11 mouse cellular contexts compared by ENCODE assay signal in the genomic region with DNA sequence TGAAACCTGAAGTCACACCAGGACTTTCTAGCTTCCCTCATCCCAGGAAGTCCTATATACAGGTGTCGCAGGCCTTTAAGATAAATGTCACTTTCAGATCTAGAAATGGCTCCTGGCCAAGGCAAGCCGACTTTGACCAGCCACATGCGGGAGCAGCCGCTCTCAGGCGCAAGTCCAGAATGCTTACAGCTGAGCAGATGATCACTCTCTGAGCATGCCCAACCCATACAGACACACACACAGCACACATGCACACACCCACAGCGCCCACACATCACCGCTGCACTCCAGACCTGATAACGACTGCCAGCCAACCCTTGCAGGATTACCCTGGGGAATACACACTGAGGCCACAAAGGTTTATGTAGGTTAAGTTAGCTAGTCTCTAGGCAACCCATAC. TPM values are rescaled to one million over a fixed set of nuclear protein-coding genes. Genes with fewer than 3 reads are reported as not detected.
DNase-seq lines count a peak whose midpoint lies in the region; ATAC-seq and TF ChIP-seq lines count a peak whose summit lies in the region.
"Had no signal": no experiment of that assay in that cellular context is flagged by ENCODE, and none has a peak within 500 bp of the region (broad histone marks: within the 10 kb centered on the region; RNA-seq: fewer than 3 reads in every experiment).

No protein-coding gene starts in this region.

- DNase-seq in gastrocnemius, adult 8-10 months (ENCODE audit: low spot score in 2 of 2), result peak; percentile 21 to 44
- no peak for DNase-seq in gastrocnemius, postnatal 14 days
- peak; percentile 54 to 65 for DNase-seq in left cerebral cortex, postnatal 25 days (ENCODE audit: low spot score in 2 of 2)
- no peak for DNase-seq in left cerebral cortex, postnatal 4 days
- DNase-seq in kidney, postnatal 0 days (ENCODE audit: low spot score), result no peak
- DNase-seq in right cerebral cortex, postnatal 25 days, result peak; percentile 43
- DNase-seq in ovary, postnatal 36 days (ENCODE audit: low spot score), result no peak
- no peak for DNase-seq in spleen, adult 12 weeks (ENCODE audit: low spot score)
- DNase-seq: adrenal gland, postnatal 10 days; gastrocnemius, postnatal 10 days had no signal

- H3K36me3 ChIP-seq in kidney, postnatal 0 days (ENCODE audit: insufficient read depth, low read length), result peaks cover 49% of the 10 kb centered on the region

- no peak overlapping the region for H3K4me3 ChIP-seq in kidney, postnatal 0 days (replicated peaks; ENCODE audit: low read depth, low read length)

- 62% methylated on average over 8 of the region's 8 CpGs for WGBS in kidney, postnatal 0 days

- TF ChIP-seq CTCF in kidney, postnatal 0 days (IDR thresholded peaks at IDR 0.05; ENCODE audit: low read depth), result no peak

- no peak overlapping the region for H3K27ac ChIP-seq in kidney, postnatal 0 days

- peaks cover 14% of the 10 kb centered on the region; the same call in 1 of the 2 replicates for H3K4me1 ChIP-seq in kidney, postnatal 0 days (replicated peaks; ENCODE audit: insufficient read depth, low read length)

- H3K9me3 ChIP-seq in kidney, postnatal 0 days (replicated peaks; ENCODE audit: low read length), result no peaks in the 10 kb centered on the region

- no peak overlapping the region for H3K9ac ChIP-seq in kidney, postnatal 0 days (ENCODE audit: low read depth, low read length)

- 0 out of 2 replicates have a peak overlapping the region, but pooled peaks have one; percentile 10 for H3K4me2 ChIP-seq in kidney, postnatal 0 days (ENCODE audit: low read length)

- intact Hi-C loops in gastrocnemius, postnatal 14 days (cut with DNase I; ENCODE audit: low total_unique reads), result no loop called here
- intact Hi-C loops in left cerebral cortex, postnatal 25 days (cut with DNase I), result no loop called here
- intact Hi-C loops in left cerebral cortex, postnatal 4 days (cut with DNase I), result no loop called here

- no peaks in the 10 kb centered on the region for H3K27me3 ChIP-seq in kidney, postnatal 0 days (ENCODE audit: insufficient read depth, low read length)

- no peak for ATAC-seq in kidney, postnatal 0 days (replicated peaks; ENCODE audit: low FRiP score, low read depth)

RNA-seq across cellular contexts. Expression of a gene that starts 4.0 kb away (rescaled TPM):
- 1,000 to 10,000 TPM in 2 of 4 experiments, 100 to 1,000 TPM in 2; 941 to 1,057 (median 993) TPM for total RNA-seq in gastrocnemius, adult 8-10 months (2022)
- total RNA-seq in gastrocnemius, postnatal 14 days (2021), result 1,000 to 10,000 TPM; 1,010 to 1,102 TPM
- 100 to 1,000 TPM; 657 to 693 TPM for total RNA-seq in left cerebral cortex, postnatal 25 days (2021)
- total RNA-seq in left cerebral cortex, postnatal 4 days (2021), result 100 to 1,000 TPM; 317 to 394 TPM
- 323 and 356 TPM in 2 replicates for polyA plus RNA-seq in kidney, postnatal 0 days (2015; fragmentation: Nextera tagmentation; extraction: Ambion mirVana)

RNA-seq across cellular contexts. Expression of a gene that starts 24.8 kb away (rescaled TPM):
- total RNA-seq in gastrocnemius, adult 8-10 months (2022), result not detected
- not detected for total RNA-seq in gastrocnemius, postnatal 14 days (2021)
- total RNA-seq in left cerebral cortex, postnatal 25 days (2021), result not detected
- total RNA-seq in left cerebral cortex, postnatal 4 days (2021), result not detected
- polyA plus RNA-seq in kidney, postnatal 0 days (2015; fragmentation: Nextera tagmentation; extraction: Ambion mirVana), result 0.32 TPM in 1 of 2 replicates, not detected in the other
- total RNA-seq: adrenal gland, postnatal 10 days; gastrocnemius, postnatal 10 days had no signal
- polyA plus RNA-seq: stomach, embryonic 16.5 days had no signal

RNA-seq across cellular contexts. Expression of a gene that starts 29.6 kb away (rescaled TPM):
- 10 to 100 TPM; 13.0 to 18.6 (median 16.9) TPM for total RNA-seq in gastrocnemius, adult 8-10 months (2022)
- total RNA-seq in gastrocnemius, postnatal 14 days (2021), result 10 to 100 TPM; 17.1 to 17.6 TPM
- total RNA-seq in left cerebral cortex, postnatal 25 days (2021), result 10 to 100 TPM; 20.8 to 25.5 TPM
- 10 to 100 TPM; 30.4 to 30.6 TPM for total RNA-seq in left cerebral cortex, postnatal 4 days (2021)
- 51.4 and 54.5 TPM in 2 replicates for polyA plus RNA-seq in kidney, postnatal 0 days (2015; fragmentation: Nextera tagmentation; extraction: Ambion mirVana)

RNA-seq across cellular contexts. Expression of a gene that starts 56.7 kb away (rescaled TPM):
- 10 to 100 TPM; 33.2 to 42.5 (median 37.5) TPM for total RNA-seq in gastrocnemius, adult 8-10 months (2022)
- 10 to 100 TPM; 36.4 to 44.3 TPM for total RNA-seq in gastrocnemius, postnatal 14 days (2021)
- total RNA-seq in left cerebral cortex, postnatal 25 days (2021), result 10 to 100 TPM; 87.2 to 91.5 TPM
- 10 to 100 TPM; 83.1 to 84.0 TPM for total RNA-seq in left cerebral cortex, postnatal 4 days (2021)
- polyA plus RNA-seq in kidney, postnatal 0 days (2015; fragmentation: Nextera tagmentation; extraction: Ambion mirVana), result 133 and 146 TPM in 2 replicates

Comparison
In these comparisons a context has a peak if more than half of its experiments do, and no peak if none do; other contexts are left out.
1. DNase-seq: peak in gastrocnemius, adult 8-10 months (2 of 2), left cerebral cortex, postnatal 25 days (2 of 2) and right cerebral cortex, postnatal 25 days (single experiment); none in gastrocnemius, postnatal 14 days (single experiment), left cerebral cortex, postnatal 4 days (single experiment), kidney, postnatal 0 days (single experiment), ovary, postnatal 36 days (single experiment) and spleen, adult 12 weeks (single experiment).